8 mouse cellular contexts compared by ENCODE assay signal in the genomic region with DNA sequence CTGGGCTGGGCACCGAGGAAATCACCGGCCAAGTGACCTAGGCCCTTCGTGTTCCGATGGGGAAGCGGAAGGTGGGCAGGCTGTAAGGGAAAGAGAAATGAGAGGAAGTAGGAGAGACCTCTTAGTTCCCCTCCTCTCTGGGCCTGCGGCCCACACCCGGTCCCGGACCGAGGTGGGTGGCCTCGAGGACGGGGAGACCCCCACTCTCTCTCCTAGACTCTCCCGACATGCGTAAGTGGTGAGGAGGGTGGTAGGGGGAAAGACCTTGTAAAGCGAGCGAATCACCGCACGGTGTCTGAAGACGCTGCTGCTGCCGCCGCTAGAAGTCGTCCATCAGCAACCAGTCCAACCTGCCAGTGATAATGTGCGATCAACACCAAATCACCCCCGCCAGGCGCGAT. TPM values are rescaled to one million over a fixed set of nuclear protein-coding genes. Genes with fewer than 3 reads are reported as not detected.
DNase-seq lines count a peak whose midpoint lies in the region; ATAC-seq and TF ChIP-seq lines count a peak whose summit lies in the region.

No protein-coding gene starts in this region.

- intact Hi-C loops in heart, adult 2 months (cut with DNase I), result no loop called here

- TF ChIP-seq CTCF in heart, adult 2 months (IDR thresholded peaks at IDR 0.05), result no peak
- TF ChIP-seq CTCF in spleen, adult 2 months (IDR thresholded peaks at IDR 0.05; ENCODE audit: extremely low read depth, insufficient read depth, insufficient read length, insufficient replicate concordance), result no peak

- no peaks in the 10 kb centered on the region for H3K27me3 ChIP-seq in heart, adult 2 months (ENCODE audit: control insufficient read depth, insufficient read depth, low read length)
- H3K27me3 ChIP-seq in forebrain, embryonic 13.5 days, result peaks cover 85% of the 10 kb centered on the region
- peaks cover 99% of the 10 kb centered on the region for H3K27me3 ChIP-seq in liver, embryonic 12.5 days (replicated peaks)
- no peaks in the 10 kb centered on the region for H3K27me3 ChIP-seq in spleen, adult 2 months (ENCODE audit: control insufficient read depth, insufficient read depth, low read length)

- no peak for TF ChIP-seq EP300 in heart, adult 2 months (IDR thresholded peaks at IDR 0.05; ENCODE audit: insufficient read depth, low read depth, low read length)

- H3K4me1 ChIP-seq in heart, adult 2 months (ENCODE audit: control insufficient read depth, insufficient read depth, low read length), result peaks cover 4% of the 10 kb centered on the region
- H3K4me1 ChIP-seq in forebrain, embryonic 13.5 days, result peaks cover 34% of the 10 kb centered on the region
- peaks cover 44% of the 10 kb centered on the region for H3K4me1 ChIP-seq in liver, embryonic 12.5 days
- H3K4me1 ChIP-seq in spleen, adult 2 months (ENCODE audit: control insufficient read depth, insufficient read depth, insufficient read length), result peaks cover 8% of the 10 kb centered on the region; the same call in 1 of the 2 replicates

- TF ChIP-seq POLR2A in heart, adult 2 months (IDR thresholded peaks at IDR 0.05; ENCODE audit: insufficient read depth, low read depth, low read length), result no peak
- no peak for TF ChIP-seq POLR2A in spleen, adult 2 months (IDR thresholded peaks at IDR 0.05; ENCODE audit: low read depth, low read length)

- no peak for ATAC-seq in forebrain, embryonic 13.5 days
- no peak for ATAC-seq in liver, embryonic 12.5 days
- no peak for ATAC-seq in megakaryocyte-erythroid progenitor cell, adult 5-6 weeks (replicated peaks; ENCODE audit: low FRiP score, low TSS enrichment, poor library complexity, severe bottlenecking)

- H3K79me2 ChIP-seq in heart, adult 2 months (replicated peaks; ENCODE audit: control insufficient read depth, insufficient read depth, low read length), result no peaks in the 10 kb centered on the region

- 33% methylated on average over 25 of the region's 25 CpGs for WGBS in heart, adult 2 months
- 5% methylated on average over 24 of the region's 25 CpGs for WGBS in forebrain, embryonic 13.5 days
- WGBS in liver, embryonic 12.5 days (ENCODE audit: insufficient replicate concordance), result 2% methylated on average over 19 of the region's 25 CpGs
- WGBS in spleen, adult 2 months, result 7% methylated on average over 25 of the region's 25 CpGs

- peak overlapping the region; percentile 33; the same call in 1 of the 2 replicates for H3K4me3 ChIP-seq in heart, adult 2 months
- H3K4me3 ChIP-seq in forebrain, embryonic 13.5 days, result peak overlapping the region; percentile 41
- peak overlapping the region; percentile 44 for H3K4me3 ChIP-seq in liver, embryonic 12.5 days
- H3K4me3 ChIP-seq in spleen, adult 2 months (ENCODE audit: extremely low read depth, insufficient read depth, insufficient read length), result peak overlapping the region; percentile 69

- H3K4me2 ChIP-seq in forebrain, embryonic 13.5 days, result peak overlapping the region; percentile 73
- peak overlapping the region; percentile 68 for H3K4me2 ChIP-seq in liver, embryonic 12.5 days

- no peak for DNase-seq in heart, adult 2 months
- no peak for DNase-seq in heart, postnatal 4 days
- peak; percentile 50 for DNase-seq in CD4-positive helper T cell, adult 2 months (ENCODE audit: low read depth, low spot score)
- peak in 1 of 2 experiments; percentile 29 for DNase-seq in spleen, adult 2 months (ENCODE audit: low read depth in 1 of 2, low spot score in 2 of 2)
- DNase-seq in cerebellum, adult 18-20 months, result no peak

- H3K27ac ChIP-seq in heart, adult 2 months, result peak overlapping the region; percentile 81
- H3K27ac ChIP-seq in forebrain, embryonic 13.5 days, result peak overlapping the region; percentile 86
- H3K27ac ChIP-seq in liver, embryonic 12.5 days, result no peak overlapping the region
- H3K27ac ChIP-seq in spleen, adult 2 months (ENCODE audit: insufficient read depth, low read length), result peak overlapping the region; percentile 92

- peak overlapping the region; percentile 56 for H3K9ac ChIP-seq in heart, adult 2 months (ENCODE audit: low read depth, low read length)
- H3K9ac ChIP-seq in forebrain, embryonic 13.5 days, result peak overlapping the region; percentile 65
- H3K9ac ChIP-seq in liver, embryonic 12.5 days, result no peak overlapping the region

- no peaks in the 10 kb centered on the region for H3K36me3 ChIP-seq in heart, adult 2 months (ENCODE audit: control insufficient read depth, insufficient read depth, low read length)
- H3K36me3 ChIP-seq in forebrain, embryonic 13.5 days (ENCODE audit: poor library complexity, severe bottlenecking), result no peaks in the 10 kb centered on the region
- H3K36me3 ChIP-seq in liver, embryonic 12.5 days, result no peaks in the 10 kb centered on the region
- H3K36me3 ChIP-seq in spleen, adult 2 months (ENCODE audit: control insufficient read depth, insufficient read depth, low read length), result no peaks in the 10 kb centered on the region

- no peaks in the 10 kb centered on the region for H3K9me3 ChIP-seq in forebrain, embryonic 13.5 days (replicated peaks)
- H3K9me3 ChIP-seq in liver, embryonic 12.5 days (replicated peaks), result no peaks in the 10 kb centered on the region

RNA-seq across cellular contexts. Expression of a gene that starts 23.0 kb away (rescaled TPM):
- 10 to 100 TPM; 18.0 to 22.4 TPM for total RNA-seq in heart, adult 2 months (2021)
- polyA plus RNA-seq in heart, adult 2 months (2012; rRNA removed), result 11.2 and 15.3 TPM in 2 replicates
- total RNA-seq in heart, postnatal 4 days (2021), result 10 to 100 TPM; 46.2 to 48.1 TPM
- 16.2 and 18.8 TPM in 2 replicates for polyA plus RNA-seq in forebrain, embryonic 13.5 days (2015; fragmentation: Nextera tagmentation; extraction: Ambion mirVana)
- polyA plus RNA-seq in liver, embryonic 12.5 days (2016; fragmentation: Nextera tagmentation; extraction: Ambion mirVana), result 7.9 and 8.4 TPM in 2 replicates
- 12.8 and 15.6 TPM in 2 replicates for polyA plus RNA-seq in spleen, adult 2 months (2012; rRNA removed)
- total RNA-seq in megakaryocyte-erythroid progenitor cell, adult 5-6 weeks (2014; fragmentation: Nextera tagmentation), result 35.6 and 39.2 TPM in 2 replicates
- total RNA-seq in megakaryocyte-erythroid progenitor cell, adult 5-6 weeks (2017), result 27.5 and 28.9 TPM in 2 replicates
